Mouse (Mus musculus) erythroblast, embryonic 14.5 days (primary cell): Measurements from ENCODE around the gene Haus6. TPM values are rescaled to one million over a fixed set of nuclear protein-coding genes. Genes with fewer than 3 reads are reported as not detected.
A peak's percentile ranks its signal among the peaks of the same experiment; 100 is the strongest.

Experiments
- H3K27me3 ChIP-seq: 2 replicates; pipeline ENCODE4 v1.6.1; 2012; ENCODE audit warnings: inconsistent platforms; ENCODE audit not compliant: control insufficient read depth
- H3K36me3 ChIP-seq: 2 replicates; pipeline ENCODE4 v1.6.1; 2012; ENCODE audit warnings: mild to moderate bottlenecking, inconsistent platforms; ENCODE audit not compliant: control insufficient read depth
- H3K4me1 ChIP-seq: 2 replicates; pipeline ENCODE4 v1.6.1; 2012; ENCODE audit warnings: inconsistent platforms; ENCODE audit not compliant: control insufficient read depth
- H3K4me3 ChIP-seq: replicated peaks from 2 replicates; pipeline ENCODE3; 2012; ENCODE audit warnings: moderate library complexity, mild to moderate bottlenecking, inconsistent platforms
- H3K9me3 ChIP-seq: 2 replicates; pipeline ENCODE4 v1.6.1; 2012; ENCODE audit warnings: low read length, inconsistent platforms, mixed read lengths; ENCODE audit not compliant: control insufficient read depth
- GATA1 ChIP-seq: IDR thresholded peaks from 2 replicates; pipeline ENCODE4 v1.6.1; 2012; ENCODE audit warnings: low read length, inconsistent platforms, mixed read lengths
- TAL1 ChIP-seq: IDR thresholded peaks from 3 replicates; pipeline ENCODE4 v1.6.1; 2012; ENCODE audit warnings: low read length, inconsistent platforms, mixed read lengths
- polyA plus RNA-seq: library from polyadenylated mRNA; stranded (reverse); fragments of >175 nt; gene quantifications from 2 replicates; pipeline ENCODE4 v1.2.3, GENCODE M21; 2012

The Haus6 gene
- polyA plus RNA-seq, 1 experiment = 1.2 TPM

DNA sequence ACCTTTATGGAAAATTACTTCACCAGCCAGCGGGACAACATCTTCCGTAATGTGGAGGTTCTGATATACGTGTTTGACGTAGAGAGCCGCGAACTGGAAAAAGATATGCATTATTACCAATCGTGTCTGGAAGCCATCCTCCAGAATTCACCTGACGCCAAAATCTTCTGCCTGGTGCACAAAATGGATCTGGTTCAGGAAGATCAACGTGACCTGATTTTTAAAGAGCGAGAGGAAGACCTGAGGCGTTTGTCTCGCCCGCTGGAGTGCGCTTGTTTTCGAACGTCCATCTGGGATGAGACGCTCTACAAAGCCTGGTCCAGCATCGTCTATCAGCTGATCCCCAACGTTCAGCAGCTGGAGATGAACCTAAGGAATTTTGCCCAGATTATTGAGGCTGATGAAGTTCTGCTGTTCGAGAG lies 35.7 kb downstream of the Haus6 start:
- peak overlapping the region; percentile 83 for H3K4me3 ChIP-seq
- H3K4me1 ChIP-seq = peaks cover 32% of the 10 kb centered on the region
- H3K36me3 ChIP-seq = peaks cover 40% of the 10 kb centered on the region
- peaks cover 12% of the 10 kb centered on the region for H3K27me3 ChIP-seq
- TF ChIP-seq TAL1 (no peak), GATA1 (no peak)
- no peaks in the 10 kb centered on the region for H3K9me3 ChIP-seq

DNA sequence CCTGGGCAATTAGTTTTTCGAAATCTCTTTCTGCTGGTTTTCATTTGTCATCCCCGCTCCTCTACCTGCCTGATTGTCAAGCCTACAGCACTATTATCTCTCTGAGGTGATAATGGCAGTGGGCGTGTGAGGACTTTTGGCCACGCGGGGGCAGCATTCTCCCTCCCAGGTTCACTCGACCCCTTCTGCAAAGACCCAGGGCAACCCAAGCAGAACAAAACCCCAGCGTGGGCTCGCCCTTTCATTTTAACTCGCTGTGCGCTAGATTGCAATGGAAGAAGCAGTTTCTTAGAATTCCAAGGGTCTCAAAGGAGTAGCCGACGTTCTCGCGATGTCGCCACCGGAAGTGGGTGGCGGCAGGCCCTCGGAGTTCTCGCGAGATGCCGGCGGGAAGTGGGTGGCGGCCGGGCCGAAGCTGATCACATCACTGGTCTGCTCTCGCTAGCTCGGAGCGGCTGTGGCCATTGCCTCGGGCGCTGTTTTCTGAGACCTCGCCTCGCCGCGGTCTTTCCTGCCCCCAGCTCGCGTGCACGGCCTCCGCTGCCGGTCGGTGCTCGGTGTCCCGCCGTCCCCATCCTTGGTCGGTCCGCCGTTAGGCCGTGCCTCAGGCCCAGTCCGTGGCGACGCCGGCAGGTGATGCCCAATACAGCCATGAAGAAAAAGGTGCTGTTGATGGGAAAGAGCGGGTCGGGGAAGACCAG lies 36.4 kb downstream of the Haus6 start, which contains the start of gene Rraga:
Gene Rraga (plus strand): TSS at position 386 of the 701 bp plus-strand sequence.
- peak; percentile 48; the same call in 1 of the 2 replicates for TF ChIP-seq GATA1
- no peak for TF ChIP-seq TAL1
- Histone ChIP-seq H3K4me3 (peak within 1 kb of the TSS; percentile 83), H3K36me3 (peaks cover 33% of the 10 kb centered on the region), H3K27me3 (peaks cover 12% of the 10 kb centered on the region), H3K4me1 (peaks cover 32% of the 10 kb centered on the region), H3K9me3 (no peaks in the 10 kb centered on the region)

GRCm38 (mm10) chr4:86574939-86575282 lies 36.9 kb downstream of the Haus6 start:
- Histone ChIP-seq H3K27me3 (peaks cover 12% of the 10 kb centered on the region), H3K36me3 (peaks cover 28% of the 10 kb centered on the region), H3K4me3 (peak overlapping the region; percentile 83), H3K4me1 (peaks cover 32% of the 10 kb centered on the region), H3K9me3 (no peaks in the 10 kb centered on the region)
- TF ChIP-seq TAL1 (no peak), GATA1 (no peak)

GRCm38 (mm10) chr4:86561061-86561460 lies 50.8 kb downstream of the Haus6 start:
- Histone ChIP-seq H3K4me3 (no peak overlapping the region), H3K9me3 (no peaks in the 10 kb centered on the region), H3K36me3 (no peaks in the 10 kb centered on the region), H3K4me1 (peaks cover 6% of the 10 kb centered on the region), H3K27me3 (no peaks in the 10 kb centered on the region)
- no peak for TF ChIP-seq GATA1
- TF ChIP-seq TAL1 = no peak

GRCm38 (mm10) chr4:86559006-86559405 lies 52.8 kb downstream of the Haus6 start:
- no peak for TF ChIP-seq TAL1
- TF ChIP-seq GATA1 = no peak
- Histone ChIP-seq H3K9me3 (no peaks in the 10 kb centered on the region), H3K4me3 (no peak overlapping the region), H3K36me3 (no peaks in the 10 kb centered on the region), H3K27me3 (no peaks in the 10 kb centered on the region), H3K4me1 (no peaks in the 10 kb centered on the region)

DNA sequence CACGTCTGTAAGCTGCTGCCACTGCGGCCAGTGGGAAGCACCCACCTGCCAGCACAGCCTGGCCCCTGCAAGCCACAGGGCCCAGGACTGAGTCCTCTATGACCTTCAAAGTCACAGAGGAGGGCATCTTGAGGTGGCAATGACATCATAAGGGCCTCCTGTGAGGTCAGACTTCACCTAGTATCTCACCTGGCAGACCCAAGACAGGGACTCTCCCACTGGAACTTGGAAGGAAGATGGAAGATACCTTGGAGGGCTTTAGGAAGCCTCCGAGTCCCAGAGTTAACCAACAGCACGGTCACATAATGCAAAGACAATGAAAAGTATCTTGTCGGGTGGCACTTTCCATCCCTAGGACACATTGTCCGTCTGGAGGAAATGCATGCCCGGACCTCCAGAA lies 53.6 kb downstream of the Haus6 start, which contains the start of gene Saxo1:
Gene Saxo1 (minus strand): TSS at position 101 of the 400 bp plus-strand sequence.
- Histone ChIP-seq H3K9me3 (no peaks in the 10 kb centered on the region), H3K36me3 (no peaks in the 10 kb centered on the region), H3K4me3 (no peak within 1 kb of the TSS), H3K4me1 (no peaks in the 10 kb centered on the region), H3K27me3 (no peaks in the 10 kb centered on the region)
- no peak for TF ChIP-seq TAL1
- TF ChIP-seq GATA1 = no peak

DNA sequence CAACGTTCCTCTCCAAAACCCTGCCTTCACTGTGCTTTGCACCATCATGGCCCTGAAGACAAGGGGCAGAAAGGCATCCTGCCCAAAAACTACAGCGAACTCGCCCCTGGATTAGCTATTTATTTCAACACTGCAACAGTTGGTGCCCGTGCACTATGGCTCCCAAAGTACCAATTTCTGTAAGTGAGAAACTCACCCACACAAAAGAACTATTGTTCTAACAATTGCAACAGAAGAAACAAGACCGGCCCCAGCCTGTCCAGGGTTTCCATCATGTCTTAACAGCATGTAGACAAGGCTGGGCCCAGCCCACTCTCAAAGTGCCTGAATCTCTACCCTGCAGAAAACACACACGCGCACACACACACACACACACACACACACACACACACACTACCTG lies 54.5 kb downstream of the Haus6 start:
- Histone ChIP-seq H3K4me3 (no peak overlapping the region), H3K9me3 (no peaks in the 10 kb centered on the region), H3K27me3 (no peaks in the 10 kb centered on the region), H3K36me3 (no peaks in the 10 kb centered on the region), H3K4me1 (no peaks in the 10 kb centered on the region)
- TF ChIP-seq TAL1 = no peak
- TF ChIP-seq GATA1 = no peak

DNA sequence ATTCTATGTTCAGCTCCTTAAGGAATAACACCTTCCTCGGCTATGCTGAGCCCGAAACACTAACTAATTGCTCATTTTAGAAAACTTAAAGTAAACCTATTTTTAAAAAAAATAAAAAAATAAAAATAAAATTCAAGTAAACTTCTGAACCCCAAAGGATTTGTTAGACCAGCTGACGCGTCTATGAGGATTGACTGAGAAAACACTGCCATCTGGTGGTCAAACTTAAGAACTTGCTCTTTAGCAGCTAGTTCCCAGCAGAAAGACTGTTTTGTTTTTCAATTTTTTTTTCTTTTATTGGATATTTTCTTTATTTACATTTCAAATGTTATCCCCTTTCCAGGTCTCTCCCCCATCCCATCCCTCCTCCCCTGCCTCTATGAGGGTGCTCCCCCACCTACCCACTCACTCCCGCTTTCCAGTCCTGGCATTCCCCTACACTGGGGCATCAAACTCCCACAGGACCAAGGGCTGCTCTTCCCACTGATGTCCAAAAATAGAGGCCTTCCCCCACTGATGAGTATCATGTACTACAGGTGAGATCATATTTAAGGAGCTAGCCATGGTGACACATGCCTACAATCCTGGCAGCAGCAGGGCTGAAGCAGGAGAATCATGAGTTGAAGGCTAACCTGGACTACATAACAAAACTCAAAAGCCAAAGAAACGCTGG lies 56.7 kb downstream of the Haus6 start:
- H3K4me3 ChIP-seq = no peak overlapping the region
- H3K9me3 ChIP-seq = no peaks in the 10 kb centered on the region
- TF ChIP-seq TAL1 = no peak
- TF ChIP-seq GATA1 = no peak
- H3K27me3 ChIP-seq = no peaks in the 10 kb centered on the region
- H3K4me1 ChIP-seq = no peaks in the 10 kb centered on the region
- H3K36me3 ChIP-seq = no peaks in the 10 kb centered on the region

DNA sequence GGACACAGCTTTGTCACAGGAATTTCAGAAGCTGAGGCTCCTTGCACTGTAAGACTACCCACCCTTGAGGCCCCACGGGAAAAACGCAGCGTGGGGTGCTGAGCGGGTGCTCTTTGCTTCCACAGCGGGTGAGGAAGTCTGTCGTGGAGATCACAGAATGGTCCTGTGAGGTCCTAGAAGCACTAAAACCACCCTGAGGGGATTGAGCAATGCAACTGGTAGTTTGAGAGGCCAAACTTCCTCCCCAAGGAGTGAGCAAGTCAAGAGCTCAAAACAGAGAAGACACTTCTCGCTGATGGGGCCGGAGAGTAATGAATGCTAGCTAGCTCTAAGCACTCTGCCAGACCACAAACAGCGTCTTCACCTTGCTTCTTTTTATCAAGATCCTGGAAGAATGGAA lies 63.5 kb downstream of the Haus6 start:
- TF ChIP-seq TAL1 (no peak), GATA1 (no peak)
- no peaks in the 10 kb centered on the region for H3K27me3 ChIP-seq
- no peak overlapping the region for H3K4me3 ChIP-seq
- no peaks in the 10 kb centered on the region for H3K9me3 ChIP-seq
- H3K36me3 ChIP-seq = no peaks in the 10 kb centered on the region
- no peaks in the 10 kb centered on the region for H3K4me1 ChIP-seq
